Mouse (Mus musculus): Measurements from ENCODE around the gene Faah.
A peak's percentile ranks its signal among the peaks of the same experiment; 100 is the strongest.

Faah gene

DNA sequence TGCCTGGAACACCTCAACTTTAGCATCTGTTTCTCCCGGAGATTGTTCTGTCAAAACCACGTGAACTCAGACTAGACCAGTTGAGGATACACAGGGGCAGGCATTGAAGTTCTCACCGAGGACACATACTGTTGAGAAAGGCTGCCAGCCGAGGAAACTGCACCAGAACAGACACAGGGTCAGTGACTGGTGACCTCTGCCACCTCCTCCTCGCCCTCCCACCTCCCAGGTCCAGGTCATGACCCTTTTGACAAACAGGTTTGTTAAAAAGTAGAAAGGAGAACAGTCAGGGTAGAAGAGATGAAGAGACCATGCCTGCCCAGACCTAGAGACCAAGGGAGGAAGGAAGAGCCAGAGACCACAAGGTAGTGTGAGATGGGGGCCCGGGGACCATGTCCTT lies 17.1 kb downstream of the Faah start:
- DNase-seq (ENCODE audit: low spot score): no peak

- no peak for DNase-seq (ENCODE audit: low spot score)
Observed at GRCm38 (mm10) chr4:115996729-115997128, 21.0 kb downstream of the Faah start.

DNA sequence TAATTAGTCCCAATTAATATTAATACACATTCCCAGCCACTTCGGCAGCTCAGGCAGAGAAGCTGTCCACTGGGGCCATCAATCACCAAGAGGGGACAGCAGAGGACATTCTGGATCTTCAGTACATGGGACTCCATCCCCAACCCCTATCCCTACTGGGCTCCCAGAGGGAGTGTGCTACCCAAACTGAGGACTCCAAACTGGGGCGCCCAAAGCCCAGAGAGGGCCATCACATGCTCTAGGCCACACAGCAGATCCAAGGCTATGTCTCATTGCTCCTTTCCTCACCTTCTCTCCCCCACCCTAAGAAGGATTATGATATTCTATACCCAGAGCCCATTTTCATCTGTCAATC lies 22.4 kb downstream of the Faah start:
- DNase-seq (ENCODE audit: low spot score): no peak

DNA sequence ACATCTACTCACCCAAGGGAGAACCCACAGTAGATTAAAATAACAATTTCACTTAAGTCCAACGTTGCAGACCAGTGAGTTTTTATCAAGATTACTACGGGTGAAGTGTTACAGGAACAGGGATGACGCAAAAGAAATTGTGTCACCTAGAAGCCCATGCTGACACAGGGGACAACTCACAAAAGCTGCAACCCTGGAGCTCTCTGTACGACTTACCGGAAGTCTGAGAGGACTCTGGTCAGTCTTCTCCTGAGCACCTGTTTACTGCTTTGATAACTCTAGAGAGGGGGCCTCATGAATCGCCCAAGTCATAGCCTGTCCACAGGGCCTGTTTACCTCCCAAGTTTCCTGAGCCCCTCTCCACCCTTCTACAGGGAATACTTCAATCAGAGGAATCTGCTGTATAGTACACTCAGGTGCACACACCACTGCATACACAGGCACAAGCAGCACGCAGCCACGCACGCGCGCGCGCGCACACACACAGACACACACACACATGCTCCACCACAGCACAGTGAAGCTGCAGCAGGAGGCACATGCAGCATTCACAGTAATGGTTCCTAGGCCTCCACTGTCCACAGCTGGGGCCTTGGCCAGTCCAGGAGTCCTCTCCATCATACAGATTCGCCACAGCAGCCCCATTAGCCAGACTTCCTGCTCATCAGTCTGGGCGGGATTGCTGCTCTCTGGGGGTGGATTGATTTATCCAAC lies 22.9 kb downstream of the Faah start:
- no peak for DNase-seq (ENCODE audit: low spot score)

- DNase-seq (ENCODE audit: low spot score): no peak
Observed at GRCm38 (mm10) chr4:115989382-115989781, 28.3 kb downstream of the Faah start.

- DNase-seq (ENCODE audit: low spot score): no peak
Observed at GRCm38 (mm10) chr4:115987858-115988530, 29.7 kb downstream of the Faah start.

DNA sequence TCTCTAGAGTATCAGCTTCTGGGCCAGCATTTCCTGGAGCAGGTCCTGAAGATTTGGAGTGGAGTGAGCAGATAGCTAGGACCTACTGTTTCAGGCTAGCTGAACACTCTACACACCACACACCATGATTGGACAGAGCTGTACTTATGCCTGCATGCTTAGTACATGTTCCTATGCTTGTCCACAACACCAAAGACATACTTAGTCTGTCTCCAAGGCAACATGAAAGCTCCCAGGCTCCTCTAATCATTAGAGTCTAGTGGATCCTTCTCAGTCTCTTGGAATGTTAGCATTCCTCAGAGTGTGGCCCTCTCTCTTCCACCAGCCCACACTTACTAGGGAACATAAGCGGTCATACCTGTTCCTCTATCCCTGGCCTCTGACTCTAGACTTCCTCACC lies 30.3 kb downstream of the Faah start:
- no peak for DNase-seq (ENCODE audit: low spot score)

- no peak for DNase-seq (ENCODE audit: low spot score)
Observed at GRCm38 (mm10) chr4:115984967-115985366, 32.8 kb downstream of the Faah start.

- peak; percentile 37 for DNase-seq (ENCODE audit: low spot score)
Observed at GRCm38 (mm10) chr4:115984111-115984510, 33.6 kb downstream of the Faah start.

DNA sequence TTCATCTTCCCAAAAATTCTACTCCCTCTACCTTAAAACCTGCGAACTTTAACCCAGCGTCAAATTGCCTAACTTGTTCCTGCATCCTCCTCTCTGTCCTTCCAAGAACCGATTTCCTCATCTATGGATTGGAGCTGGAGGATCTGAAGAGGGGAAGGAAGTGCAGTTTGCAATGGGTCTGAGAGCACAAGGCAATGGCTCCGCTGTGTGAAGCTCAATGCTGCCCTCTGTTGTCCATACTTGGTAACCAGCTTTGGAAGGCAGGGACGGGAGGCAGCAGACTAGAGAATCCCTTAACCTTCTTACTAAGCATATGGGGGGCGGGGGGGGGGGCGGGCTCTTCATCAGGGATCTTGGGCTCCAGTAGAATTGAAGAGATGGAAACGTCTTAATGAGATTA lies 37.0 kb downstream of the Faah start:
- no peak for DNase-seq (ENCODE audit: low spot score)

GRCm38 (mm10) chr4:115979437-115979836 lies 38.3 kb downstream of the Faah start:
- DNase-seq (ENCODE audit: low spot score): no peak

- no peak for DNase-seq (ENCODE audit: low spot score)
Observed at GRCm38 (mm10) chr4:115978911-115979310, 38.8 kb downstream of the Faah start.

DNA sequence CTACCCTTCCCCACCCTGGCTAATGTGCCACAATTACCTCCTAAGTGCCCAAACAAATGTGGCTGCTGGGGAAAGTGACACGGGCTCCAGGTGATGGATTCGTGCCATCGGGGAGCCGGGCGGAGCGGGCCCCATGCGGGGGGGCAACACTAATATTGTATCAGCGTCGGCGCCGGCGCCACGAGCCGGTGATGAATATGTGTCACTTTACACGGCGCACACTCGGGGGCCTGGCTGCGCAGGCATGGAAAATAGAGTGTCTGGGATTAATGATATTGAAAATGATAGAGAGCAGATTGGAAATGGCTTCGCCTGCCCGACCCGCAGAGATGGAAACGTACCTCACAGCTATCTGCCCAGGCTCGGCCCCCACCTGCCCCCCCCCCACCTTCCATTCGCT lies 45.2 kb downstream of the Faah start:
- DNase-seq (ENCODE audit: low spot score): no peak

- no peak for DNase-seq (ENCODE audit: low spot score)
Observed at GRCm38 (mm10) chr4:115964446-115964845, 53.3 kb downstream of the Faah start.

DNA sequence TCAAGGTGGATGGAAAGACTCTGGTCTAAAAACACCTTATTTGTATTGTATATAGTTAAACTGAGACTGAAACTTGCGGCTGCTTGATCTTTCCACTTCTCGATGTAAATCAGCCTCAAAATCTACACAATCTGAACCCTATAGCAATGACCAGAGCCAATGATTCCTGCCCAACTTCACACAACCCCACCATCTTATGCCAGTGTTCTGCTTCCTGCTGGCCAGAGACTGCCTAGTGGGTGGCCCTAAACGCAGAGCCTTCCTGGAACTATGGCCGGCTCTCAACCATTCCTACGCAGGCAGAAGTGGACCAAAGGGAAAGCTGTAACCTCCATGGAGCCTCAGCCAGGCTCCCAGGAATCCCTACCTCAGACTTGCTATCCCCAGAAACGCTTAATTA lies 54.0 kb downstream of the Faah start:
- no peak for DNase-seq (ENCODE audit: low spot score)

DNA sequence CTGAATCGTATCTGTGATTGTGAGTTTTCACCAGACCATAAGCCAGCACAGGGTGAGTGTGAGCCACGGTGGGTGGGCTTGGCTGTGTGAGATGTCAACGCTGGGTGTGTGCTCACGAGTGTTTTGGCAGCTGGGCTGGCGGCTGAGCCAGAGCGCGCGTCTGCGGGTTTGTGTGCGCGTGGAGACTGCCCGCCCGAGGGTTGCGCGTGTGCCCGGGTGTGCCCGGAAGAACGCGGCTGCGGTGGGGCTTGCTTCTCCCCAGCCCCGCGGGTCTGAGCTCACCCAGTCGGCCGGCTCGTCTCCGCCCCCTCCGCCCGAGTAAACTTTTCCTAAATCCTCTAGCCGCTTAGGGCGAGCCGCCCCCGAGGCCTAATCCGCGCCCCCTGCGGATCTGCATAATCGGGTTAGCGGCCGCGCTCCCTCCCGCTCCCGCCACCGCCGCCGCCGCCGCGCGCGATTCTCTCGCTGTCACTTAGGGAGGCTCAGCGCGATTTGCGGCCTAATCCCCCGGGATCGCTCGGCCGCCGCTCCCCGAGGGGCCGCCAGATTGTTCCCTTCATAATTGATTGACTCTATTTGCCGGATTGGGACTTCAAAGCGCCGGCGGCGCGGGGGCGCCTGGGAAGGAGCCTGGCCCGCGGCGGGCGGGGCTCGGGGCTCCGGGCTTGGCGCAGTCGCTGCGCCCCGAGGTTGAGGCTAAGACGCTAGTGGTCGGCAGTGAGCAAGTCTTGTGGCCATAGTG lies 54.9 kb downstream of the Faah start:
- peak; percentile 10 for DNase-seq (ENCODE audit: low spot score)

DNA sequence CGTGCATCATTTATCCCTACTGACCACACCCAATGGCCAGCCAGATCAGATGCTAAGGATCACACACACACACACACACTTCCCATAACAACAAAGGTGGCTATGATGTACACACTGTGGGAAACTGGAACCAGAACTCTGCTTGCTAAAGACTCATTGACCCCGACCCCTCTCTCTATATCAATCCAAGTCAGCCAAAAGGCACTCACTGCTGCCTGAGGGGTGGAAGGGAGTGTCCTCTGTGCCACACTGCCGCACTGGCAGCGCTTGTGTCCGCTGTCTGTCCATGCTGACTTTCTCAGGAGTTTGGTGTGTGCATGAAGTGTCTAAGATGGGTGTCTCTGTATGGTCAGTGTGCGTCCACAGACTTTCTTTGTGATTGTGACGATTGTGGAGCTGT lies 55.7 kb downstream of the Faah start:
- DNase-seq (ENCODE audit: low spot score): no peak

DNA sequence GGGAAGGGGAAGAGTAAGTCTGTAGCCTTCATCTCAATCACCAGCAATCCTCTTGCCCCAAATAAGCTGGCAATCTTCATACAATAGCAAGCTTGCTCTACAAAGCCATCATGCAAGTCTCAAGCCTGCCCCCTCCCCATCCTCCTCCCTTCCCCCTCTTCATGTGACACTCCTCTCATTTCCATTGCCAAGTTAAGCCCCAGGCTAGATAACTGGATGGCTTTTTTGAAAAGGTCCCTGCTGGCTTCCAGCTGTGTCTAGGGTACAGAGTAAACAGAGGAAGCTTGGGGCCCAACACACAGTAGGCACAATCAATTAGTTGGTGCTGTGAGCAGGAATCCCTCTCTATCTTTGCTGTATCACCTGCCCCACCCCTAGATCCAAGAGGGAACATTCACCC lies 58.2 kb downstream of the Faah start:
- no peak for DNase-seq (ENCODE audit: low spot score)

GRCm38 (mm10) chr4:115955494-115955775 lies 62.3 kb downstream of the Faah start:
- DNase-seq (ENCODE audit: low spot score): no peak

DNA sequence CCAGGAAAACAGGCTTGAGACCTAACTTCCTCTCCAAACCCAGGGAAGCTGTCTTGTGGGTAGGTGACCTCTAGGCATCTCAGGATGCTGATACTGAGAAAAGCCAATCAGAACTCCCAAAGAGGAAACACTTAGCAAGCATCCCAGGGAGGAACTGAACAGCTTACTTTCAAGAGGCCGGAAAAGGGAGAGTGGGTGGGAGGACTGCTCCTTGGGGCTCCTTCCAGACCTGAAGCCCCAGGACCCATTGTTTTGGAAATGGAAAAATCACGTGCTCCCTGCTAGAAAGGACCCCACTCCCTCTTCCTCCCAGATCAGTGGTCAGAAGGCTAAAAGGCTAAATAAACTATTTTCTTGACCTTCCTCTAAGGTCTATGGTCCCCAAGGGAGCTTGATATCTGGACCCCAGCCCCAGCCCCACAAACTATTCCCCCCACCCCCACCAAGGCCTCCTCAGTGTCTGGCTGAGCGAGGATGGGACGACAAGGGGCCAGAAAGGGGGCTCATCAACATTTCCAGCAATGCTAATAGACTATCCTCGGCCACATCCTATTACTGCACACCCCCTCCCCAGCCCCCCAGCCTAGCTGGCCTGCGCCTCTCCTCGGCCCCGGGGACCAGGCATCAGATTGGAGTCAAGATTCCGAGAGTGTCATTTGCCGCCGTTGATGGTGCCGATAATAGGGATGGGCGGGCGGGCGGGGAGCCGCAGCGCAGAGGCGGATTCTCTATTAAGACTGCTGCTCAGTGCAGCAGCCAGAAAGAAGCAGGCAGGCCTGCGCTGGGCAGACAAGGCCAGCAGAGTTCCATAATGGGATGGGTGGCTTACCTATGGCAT lies 62.9 kb downstream of the Faah start:
- no peak for DNase-seq (ENCODE audit: low spot score)

GRCm38 (mm10) chr4:115953559-115953958 lies 64.2 kb downstream of the Faah start:
- DNase-seq (ENCODE audit: low spot score): no peak

DNA sequence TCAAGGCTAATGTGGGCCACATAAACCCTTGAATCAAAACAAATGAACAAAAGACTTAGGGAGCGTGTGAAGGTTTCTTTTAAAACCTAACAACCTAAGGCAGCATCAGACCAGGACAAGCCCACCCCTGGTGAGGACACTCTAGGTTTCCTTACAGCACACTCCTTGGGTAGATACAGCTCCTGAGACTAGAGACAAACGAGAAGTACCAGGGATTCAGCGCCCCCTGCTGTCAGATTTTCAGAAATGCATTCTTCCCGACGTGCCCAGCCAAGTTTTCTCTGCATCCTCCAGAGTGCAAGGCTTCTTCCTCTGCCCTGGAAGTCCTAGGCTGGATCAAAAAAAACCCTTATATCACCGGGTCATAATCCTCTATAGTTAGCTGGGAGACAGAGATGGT lies 65.0 kb downstream of the Faah start:
- no peak for DNase-seq (ENCODE audit: low spot score)

All from ovary, adult 18-20 months (tissue).